Comparison of ENCODE assay signal across 8 mouse cellular contexts in the genomic region with DNA sequence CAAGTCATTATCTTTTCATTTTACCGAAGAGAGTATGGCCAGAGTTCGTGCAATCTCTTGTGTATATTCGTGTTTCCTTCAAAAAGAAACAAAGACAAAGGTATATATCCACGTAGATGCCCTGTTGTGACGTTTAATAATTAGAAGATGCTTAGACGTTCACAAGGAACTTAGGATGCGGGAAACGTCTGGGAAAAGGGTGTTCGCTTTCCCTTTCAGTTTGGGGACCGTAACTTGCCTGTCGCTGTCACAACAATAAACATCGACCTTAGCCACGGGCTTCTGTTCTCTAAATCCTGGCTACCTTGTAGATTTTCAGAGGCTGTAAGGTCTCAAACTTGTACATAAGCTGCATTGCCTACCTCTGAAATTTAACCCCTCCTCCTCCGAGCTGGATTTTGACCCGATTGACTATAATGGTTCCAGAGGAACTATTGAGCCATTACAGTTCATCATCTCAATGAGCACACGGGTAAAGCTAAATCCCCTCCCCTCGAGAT. TPM values are rescaled to one million over a fixed set of nuclear protein-coding genes. Genes with fewer than 3 reads are reported as not detected.
DNase-seq lines count a peak whose midpoint lies in the region; ATAC-seq and TF ChIP-seq lines count a peak whose summit lies in the region.

No protein-coding gene starts in this region.

- H3K36me3 ChIP-seq in lung, embryonic 16.5 days (ENCODE audit: control insufficient read depth, insufficient read depth, low read length): no peaks in the 10 kb centered on the region
- no peaks in the 10 kb centered on the region for H3K36me3 ChIP-seq in heart, embryonic 15.5 days
- H3K36me3 ChIP-seq in liver, embryonic 14.5 days (replicated peaks; ENCODE audit: control insufficient read depth, insufficient read depth, low read depth): no peaks in the 10 kb centered on the region
- H3K36me3 ChIP-seq in stomach, postnatal 0 days (ENCODE audit: control insufficient read depth, insufficient read depth, low read length): no peaks in the 10 kb centered on the region

- H3K27ac ChIP-seq in lung, embryonic 16.5 days (ENCODE audit: low read length): no peak overlapping the region
- no peak overlapping the region for H3K27ac ChIP-seq in heart, embryonic 15.5 days
- H3K27ac ChIP-seq in liver, embryonic 14.5 days: no peak overlapping the region
- no peak overlapping the region for H3K27ac ChIP-seq in stomach, postnatal 0 days (replicated peaks)

- peaks cover 9% of the 10 kb centered on the region for H3K4me1 ChIP-seq in lung, embryonic 16.5 days (replicated peaks; ENCODE audit: control insufficient read depth, insufficient read depth, low read length)
- H3K4me1 ChIP-seq in heart, embryonic 15.5 days (replicated peaks): peaks cover 16% of the 10 kb centered on the region
- no peaks in the 10 kb centered on the region for H3K4me1 ChIP-seq in liver, embryonic 14.5 days (replicated peaks; ENCODE audit: control insufficient read depth in 2 of 2, insufficient read depth in 2 of 2, low read length in 1 of 2)
- no peaks in the 10 kb centered on the region for H3K4me1 ChIP-seq in stomach, postnatal 0 days (replicated peaks; ENCODE audit: control insufficient read depth, insufficient read depth)

- DNase-seq in lung, postnatal 14 days: no peak
- DNase-seq in liver, embryonic 14.5 days (ENCODE audit: low read depth in 3 of 3, low spot score in 3 of 3): no peak
- no peak for DNase-seq in stomach, postnatal 0 days (ENCODE audit: low spot score)
- DNase-seq in layer of hippocampus, adult 11-12 months (ENCODE audit: low spot score): no peak
- no peak for DNase-seq in cerebellum, adult 9-10 months

- no peaks in the 10 kb centered on the region for H3K9me3 ChIP-seq in lung, embryonic 16.5 days (ENCODE audit: control insufficient read depth, low read length)
- no peaks in the 10 kb centered on the region for H3K9me3 ChIP-seq in heart, embryonic 15.5 days (replicated peaks)
- no peaks in the 10 kb centered on the region for H3K9me3 ChIP-seq in liver, embryonic 14.5 days (ENCODE audit: control insufficient read depth, low read length)
- H3K9me3 ChIP-seq in stomach, postnatal 0 days (ENCODE audit: control insufficient read depth, low read length): no peaks in the 10 kb centered on the region

- H3K27me3 ChIP-seq in lung, embryonic 16.5 days (ENCODE audit: control insufficient read depth, insufficient read depth, low read depth, low read length): peaks cover 14% of the 10 kb centered on the region
- peaks cover 46% of the 10 kb centered on the region for H3K27me3 ChIP-seq in heart, embryonic 15.5 days
- peaks cover 35% of the 10 kb centered on the region for H3K27me3 ChIP-seq in liver, embryonic 14.5 days (ENCODE audit: control insufficient read depth, insufficient read depth, low read length)
- H3K27me3 ChIP-seq in stomach, postnatal 0 days (ENCODE audit: control insufficient read depth, insufficient read depth, low read length): peaks cover 4% of the 10 kb centered on the region; the same call in 1 of the 2 replicates

- peak overlapping the region; percentile 76 for H3K4me2 ChIP-seq in lung, embryonic 16.5 days (ENCODE audit: low read depth, low read length)
- H3K4me2 ChIP-seq in heart, embryonic 15.5 days: peak overlapping the region; percentile 66
- peak overlapping the region; percentile 46 for H3K4me2 ChIP-seq in liver, embryonic 14.5 days (ENCODE audit: low read depth)
- peak overlapping the region; percentile 69 for H3K4me2 ChIP-seq in stomach, postnatal 0 days (replicated peaks; ENCODE audit: low read depth)

- no peak for TF ChIP-seq CTCF in liver, embryonic 14.5 days (IDR thresholded peaks at IDR 0.05; ENCODE audit: low read depth)
- TF ChIP-seq CTCF in stomach, postnatal 0 days (IDR thresholded peaks at IDR 0.05; ENCODE audit: low read depth): no peak

- WGBS in lung, embryonic 16.5 days: under 1% methylated on average over 17 of the region's 17 CpGs
- WGBS in heart, embryonic 15.5 days: under 1% methylated on average over 17 of the region's 17 CpGs
- under 1% methylated on average over 17 of the region's 17 CpGs for WGBS in liver, embryonic 14.5 days (ENCODE audit: insufficient replicate concordance)
- WGBS in stomach, postnatal 0 days: 1% methylated on average over 17 of the region's 17 CpGs

- H3K9ac ChIP-seq in lung, embryonic 16.5 days (ENCODE audit: low read length): peak overlapping the region; percentile 57
- H3K9ac ChIP-seq in heart, embryonic 15.5 days: peak overlapping the region; percentile 20; the same call in 1 of the 2 replicates
- no peak overlapping the region for H3K9ac ChIP-seq in liver, embryonic 14.5 days (replicated peaks)
- peak overlapping the region; percentile 51 for H3K9ac ChIP-seq in stomach, postnatal 0 days (ENCODE audit: low read length)

- H3K4me3 ChIP-seq in lung, embryonic 16.5 days (ENCODE audit: low read length): peak overlapping the region; percentile 57
- peak overlapping the region; percentile 44 for H3K4me3 ChIP-seq in heart, embryonic 15.5 days
- H3K4me3 ChIP-seq in liver, embryonic 14.5 days (ENCODE audit: insufficient read depth in 1 of 2, low read depth in 2 of 2, low read length in 2 of 2): peak overlapping the region; percentile 19 to 45; a peak in 3 of 4 replicates
- H3K4me3 ChIP-seq in stomach, postnatal 0 days (ENCODE audit: low read depth, low read length): peak overlapping the region; percentile 50

- no peak for ATAC-seq in lung, embryonic 16.5 days (ENCODE audit: low read depth)
- ATAC-seq in heart, embryonic 15.5 days (replicated peaks; ENCODE audit: insufficient number of reproducible peaks, insufficient read depth, low FRiP score, low read depth): no peak
- ATAC-seq in liver, embryonic 14.5 days (ENCODE audit: insufficient read depth): no peak
- ATAC-seq in stomach, postnatal 0 days (ENCODE audit: low FRiP score, low TSS enrichment): no peak
- ATAC-seq in inflammation-experienced regulatory T-cells, adult 6 months: no peak

- TF ChIP-seq EP300 in liver, embryonic 14.5 days (IDR thresholded peaks at IDR 0.05; ENCODE audit: low read depth): no peak
- TF ChIP-seq EP300 in stomach, postnatal 0 days (optimal IDR thresholded peaks at IDR 0.05): no peak

RNA-seq across cellular contexts. Expression of a gene that starts 0.6 kb away (rescaled TPM):
- polyA plus RNA-seq in lung, embryonic 16.5 days (2015; fragmentation: Nextera tagmentation; extraction: Ambion mirVana): 18.1 and 20.7 TPM in 2 replicates
- 16.6 and 25.5 TPM in 2 replicates for polyA plus RNA-seq in heart, embryonic 15.5 days (2015; fragmentation: Nextera tagmentation; extraction: Ambion mirVana)
- 0.19 and 0.20 TPM in 2 replicates for polyA plus RNA-seq in liver, embryonic 14.5 days (2012; rRNA removed)
- 0.23 and 0.42 TPM in 2 replicates for polyA plus RNA-seq in liver, embryonic 14.5 days (2014; fragmentation: Nextera tagmentation; extraction: Ambion mirVana)
- polyA plus RNA-seq in stomach, postnatal 0 days (2015; fragmentation: Nextera tagmentation; extraction: Ambion mirVana): 17.0 and 18.5 TPM in 2 replicates
- polyA plus RNA-seq in inflammation-experienced regulatory T-cells, adult 6 months (2017; shearing (Covaris generic)): not detected

Comparison
In these comparisons a context has a peak if more than half of its experiments do, and no peak if none do; other contexts are left out.
1. RNA of a gene that starts 0.6 kb away (polyA plus RNA-seq): 18.1 to 20.7 TPM in lung, embryonic 16.5 days, 17.0 to 18.5 TPM in stomach, postnatal 0 days and 16.6 to 25.5 TPM in heart, embryonic 15.5 days; 0.19 to 0.42 TPM in liver, embryonic 14.5 days and not detected in inflammation-experienced regulatory T-cells, adult 6 months; every median in the first group is over 10 times any median in the second.
2. Peak in every context shown above with its lines, with median percentiles within 50 percentile points of each other: H3K4me2 ChIP-seq and H3K4me3 ChIP-seq.